Comparison of ENCODE assay signal across 13 mouse cellular contexts in the genomic region with DNA sequence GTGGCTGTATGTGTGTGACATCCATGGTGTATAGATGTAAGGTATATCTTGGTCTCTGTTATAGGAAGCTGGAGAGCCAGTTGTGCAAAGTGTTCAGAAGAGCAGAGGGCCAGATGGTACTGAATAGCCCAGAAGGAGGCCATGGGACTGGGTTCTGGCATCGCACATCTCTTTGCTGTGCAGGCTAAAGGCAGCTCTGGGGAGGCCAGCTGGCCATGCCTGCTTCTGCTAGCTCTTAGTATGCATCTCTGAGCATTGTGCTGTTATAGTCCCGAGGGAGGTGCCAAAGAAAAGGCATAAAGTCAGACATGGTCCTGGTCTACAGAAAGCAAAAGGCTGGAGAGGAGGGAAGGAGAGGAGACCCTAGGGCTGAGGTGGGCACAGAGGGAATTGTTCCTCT.
"Had no signal": no experiment of that assay in that cellular context is flagged by ENCODE, and none has a peak within 500 bp of the region (broad histone marks: within the 10 kb centered on the region; RNA-seq: fewer than 3 reads in every experiment).

No protein-coding gene starts in this region.

- H3K9ac ChIP-seq: liver, embryonic 13.5 days; midbrain, embryonic 12.5 days; neural tube, embryonic 12.5 days; neural tube, embryonic 15.5 days had no signal

- DNase-seq: kidney, adult 18-20 months; kidney, adult 9 months; kidney, postnatal 14 days; kidney, postnatal 4 days; liver, embryonic 13.5 days; lung, adult 2 months; lung, postnatal 14 days; lung, postnatal 4 days; thymus, adult 18-20 months; thymus, postnatal 36 days had no signal

- H3K9me3 ChIP-seq: liver, embryonic 13.5 days; midbrain, embryonic 12.5 days; neural tube, embryonic 12.5 days; neural tube, embryonic 15.5 days had no signal

- H3K4me2 ChIP-seq: liver, embryonic 13.5 days; midbrain, embryonic 12.5 days; neural tube, embryonic 12.5 days; neural tube, embryonic 15.5 days had no signal

- H3K27ac ChIP-seq: liver, embryonic 13.5 days; midbrain, embryonic 12.5 days; neural tube, embryonic 12.5 days; neural tube, embryonic 15.5 days had no signal

- H3K36me3 ChIP-seq: liver, embryonic 13.5 days; midbrain, embryonic 12.5 days; neural tube, embryonic 12.5 days; neural tube, embryonic 15.5 days had no signal

- H3K4me3 ChIP-seq: liver, embryonic 13.5 days; midbrain, embryonic 12.5 days; neural tube, embryonic 12.5 days; neural tube, embryonic 15.5 days had no signal
